Mouse (Mus musculus) testis, adult 2 months (tissue): ENCODE data around the gene Dst. TPM values are rescaled to one million over a fixed set of nuclear protein-coding genes. Genes with fewer than 3 reads are reported as not detected.

Experiments
- H3K27ac ChIP-seq: fragments of 200-500 bp; 2 replicates; pipeline ENCODE4 v1.5.1; 2012; ENCODE audit warnings: low read depth, low read length; ENCODE audit not compliant: control insufficient read depth, insufficient read depth
- H3K27me3 ChIP-seq: fragments of 200-500 bp; 2 replicates; pipeline ENCODE4 v1.6.1; 2012; ENCODE audit warnings: mild to moderate bottlenecking, low read length, moderate library complexity; ENCODE audit not compliant: control insufficient read depth, insufficient read depth
- H3K36me3 ChIP-seq: fragments of 200-500 bp; 2 replicates; pipeline ENCODE4 v1.6.1; 2012; ENCODE audit warnings: mild to moderate bottlenecking, low read length; ENCODE audit not compliant: control insufficient read depth, insufficient read depth
- H3K4me1 ChIP-seq: fragments of 200-500 bp; 2 replicates; pipeline ENCODE4 v1.6.1; 2012; ENCODE audit warnings: low read length; ENCODE audit not compliant: control insufficient read depth, insufficient read depth
- H3K4me3 ChIP-seq: fragments of 200-500 bp; 2 replicates; pipeline ENCODE4 v1.5.1; 2012; ENCODE audit warnings: low read depth, mild to moderate bottlenecking, low read length, moderate library complexity, mixed read lengths; ENCODE audit not compliant: control insufficient read depth
- CTCF ChIP-seq: fragments of 200-500 bp; IDR thresholded peaks from 2 replicates; pipeline ENCODE4 v1.5.1; 2012; ENCODE audit warnings: low read depth, mild to moderate bottlenecking, inconsistent platforms, low read length, moderate library complexity; ENCODE audit not compliant: control insufficient read depth, insufficient read depth, insufficient replicate concordance
- POLR2A ChIP-seq: fragments of 200-500 bp; IDR thresholded peaks from 2 replicates; pipeline ENCODE4 v1.6.1; 2012; ENCODE audit warnings: low read depth, mild to moderate bottlenecking, inconsistent platforms, low read length, moderate library complexity; ENCODE audit not compliant: control insufficient read depth
- polyA plus RNA-seq: library from polyadenylated mRNA; depleted of rRNA; stranded (reverse); fragments of >200 nt; gene quantifications from 2 replicates; pipeline ENCODE4 v1.2.3, GENCODE M21; 2012; rRNA removed

The Dst gene
- polyA plus RNA-seq, 1 experiment = 33.0 TPM

DNA sequence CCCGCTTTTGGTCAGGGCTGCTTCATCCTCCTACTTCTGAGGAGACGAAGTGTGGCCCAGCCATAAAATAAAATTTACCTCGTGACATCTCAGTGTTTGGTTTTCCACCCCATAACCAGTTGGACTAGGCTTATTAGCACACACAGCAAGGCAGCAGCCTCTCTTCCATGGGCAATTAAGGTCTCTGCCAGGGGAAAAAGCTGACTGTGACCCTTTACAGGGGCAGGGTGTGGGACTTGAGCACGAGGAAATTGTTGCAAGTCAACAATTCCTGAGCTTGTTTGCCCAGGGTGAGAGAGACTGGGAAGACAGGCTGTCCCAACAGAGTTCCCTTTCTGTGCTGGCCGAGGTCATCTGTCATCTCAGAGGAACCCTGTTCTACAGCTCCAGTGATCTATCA is 407.4 kb downstream of the Dst start:
- TF ChIP-seq CTCF = no peak
- TF ChIP-seq POLR2A = no peak
- Histone ChIP-seq H3K27ac (no peak overlapping the region), H3K4me1 (peaks cover 3% of the 10 kb centered on the region; the same call in 1 of the 2 replicates), H3K4me3 (no peak overlapping the region), H3K36me3 (no peaks in the 10 kb centered on the region), H3K27me3 (no peaks in the 10 kb centered on the region)

DNA sequence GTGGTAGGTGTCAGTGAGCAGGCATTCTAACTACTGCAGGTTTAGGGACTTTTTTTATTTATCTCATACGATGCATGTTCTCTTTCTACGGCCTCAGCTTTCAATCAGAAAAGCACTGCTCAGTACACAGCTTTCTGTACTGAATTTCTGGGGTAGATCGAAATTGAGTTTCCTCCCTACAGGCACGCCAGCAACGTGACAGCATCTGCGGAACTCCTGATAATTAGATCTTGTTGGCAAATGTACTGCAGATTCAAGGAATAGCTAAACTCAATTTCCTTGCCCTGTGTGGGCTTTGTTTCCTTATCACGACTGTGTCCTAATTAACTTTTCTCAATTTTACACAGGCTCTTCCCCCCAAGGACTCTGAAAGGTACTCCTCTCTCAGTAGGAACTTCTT is 416.2 kb downstream of the Dst start:
- Histone ChIP-seq H3K4me1 (no peaks in the 10 kb centered on the region), H3K27ac (no peak overlapping the region), H3K27me3 (no peaks in the 10 kb centered on the region), H3K36me3 (no peaks in the 10 kb centered on the region), H3K4me3 (no peak overlapping the region)
- TF ChIP-seq POLR2A (no peak), CTCF (no peak)

DNA sequence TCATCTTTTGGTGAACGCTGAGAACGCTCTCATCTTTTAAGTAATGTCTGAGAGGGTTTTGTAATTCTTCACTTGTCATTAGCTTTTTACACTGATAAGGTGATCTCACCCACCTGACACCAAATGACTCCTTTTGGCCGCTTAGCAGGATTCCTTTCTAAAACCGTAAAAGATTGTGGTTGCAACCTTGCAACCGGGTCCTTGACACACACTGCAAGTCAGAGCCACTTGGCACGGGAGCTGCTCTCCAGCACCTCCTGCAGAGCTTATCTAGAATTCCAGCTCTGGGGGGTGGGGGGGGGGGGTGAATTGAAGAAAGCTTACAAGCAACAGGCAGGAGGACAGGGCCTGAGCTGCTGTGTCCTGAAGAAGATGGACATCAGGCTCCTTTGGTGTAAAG is 420.6 kb downstream of the Dst start:
- Histone ChIP-seq H3K4me1 (no peaks in the 10 kb centered on the region), H3K4me3 (no peak overlapping the region), H3K36me3 (no peaks in the 10 kb centered on the region), H3K27me3 (no peaks in the 10 kb centered on the region), H3K27ac (no peak overlapping the region)
- TF ChIP-seq POLR2A = no peak
- no peak for TF ChIP-seq CTCF

DNA sequence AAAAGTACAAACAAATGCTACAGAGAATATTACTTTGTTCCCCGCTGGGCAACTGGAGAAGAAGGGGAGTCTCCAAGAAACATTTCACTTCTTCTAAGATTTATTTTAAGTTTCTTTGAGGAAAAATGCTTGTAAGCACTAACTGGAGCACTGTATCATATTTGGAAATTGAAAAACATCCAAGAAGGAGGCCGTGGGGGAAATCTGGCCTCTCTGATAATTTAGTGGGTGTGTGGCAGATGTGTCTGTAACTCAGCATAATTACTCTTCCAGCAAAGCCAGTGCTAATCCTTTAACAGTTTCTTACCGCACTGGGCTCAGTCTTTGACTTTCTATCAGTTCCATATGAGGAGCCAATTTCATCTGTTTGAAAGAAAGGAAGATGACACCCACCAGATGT is 423.7 kb downstream of the Dst start:
- no peaks in the 10 kb centered on the region for H3K4me1 ChIP-seq
- H3K27ac ChIP-seq = no peak overlapping the region
- TF ChIP-seq POLR2A = no peak
- no peak for TF ChIP-seq CTCF
- H3K27me3 ChIP-seq = no peaks in the 10 kb centered on the region
- no peaks in the 10 kb centered on the region for H3K36me3 ChIP-seq
- H3K4me3 ChIP-seq = no peak overlapping the region

Other genes starting within 250 kb of the Dst start
- gene Prim2, start 238.4 kb upstream of the Dst start, polyA plus RNA-seq = 14.7 and 17.0 TPM in 2 replicates
- 12.0 and 12.9 TPM in 2 replicates for gene Rab23, start 188.3 kb upstream of the Dst start, polyA plus RNA-seq
- gene Bag2, start 150.4 kb upstream of the Dst start, polyA plus RNA-seq = 10.5 and 11.4 TPM in 2 replicates
- gene Zfp451, start 93.6 kb upstream of the Dst start, polyA plus RNA-seq = 120 and 152 TPM in 2 replicates
- 0.87 and 1.1 TPM in 2 replicates for gene Bend6, start 409 bp upstream of the Dst start, polyA plus RNA-seq